Mouse (Mus musculus) liver (tissue): Measurements from ENCODE around the gene Phactr3.

ENCODE experiments used
- DNase-seq: peaks from one replicate; pipeline ENCODE4 v3.0.0-alpha.2; 2020; ENCODE audit warnings: mixed read lengths

Gene Phactr3

GRCm38 (mm10) chr2:178264389-178264788, 145.6 kb downstream of the Phactr3 start:
- peak; percentile 70 for DNase-seq

- no peak for DNase-seq
Observed at GRCm38 (mm10) chr2:178265454-178265853, 146.7 kb downstream of the Phactr3 start.

- no peak for DNase-seq
Observed at GRCm38 (mm10) chr2:178270794-178271193, 152.0 kb downstream of the Phactr3 start.

- no peak for DNase-seq
Observed at GRCm38 (mm10) chr2:178272350-178272749, 153.6 kb downstream of the Phactr3 start.

GRCm38 (mm10) chr2:178274126-178274525, 155.4 kb downstream of the Phactr3 start:
- no peak for DNase-seq

GRCm38 (mm10) chr2:178277206-178277605, 158.4 kb downstream of the Phactr3 start:
- DNase-seq, result peak; percentile 60

- DNase-seq, result no peak
Observed at GRCm38 (mm10) chr2:178281183-178281582, 162.4 kb downstream of the Phactr3 start.

- DNase-seq, result peak; percentile 15
Observed at GRCm38 (mm10) chr2:178287285-178287684, 168.5 kb downstream of the Phactr3 start.

- DNase-seq, result no peak
Observed at GRCm38 (mm10) chr2:178288666-178289065, 169.9 kb downstream of the Phactr3 start.

- no peak for DNase-seq
Observed at GRCm38 (mm10) chr2:178303453-178304187, 184.8 kb downstream of the Phactr3 start.

GRCm38 (mm10) chr2:178304188-178304529, 185.4 kb downstream of the Phactr3 start:
- DNase-seq, result no peak

- no peak for DNase-seq
Observed at GRCm38 (mm10) chr2:178304669-178305068, 185.9 kb downstream of the Phactr3 start.

GRCm38 (mm10) chr2:178313539-178313938, 194.8 kb downstream of the Phactr3 start:
- no peak for DNase-seq

- DNase-seq, result no peak
Observed at GRCm38 (mm10) chr2:178316281-178316680, 197.5 kb downstream of the Phactr3 start.

GRCm38 (mm10) chr2:178319766-178320165, 201.0 kb downstream of the Phactr3 start:
- no peak for DNase-seq

GRCm38 (mm10) chr2:178321271-178321670, 202.5 kb downstream of the Phactr3 start:
- no peak for DNase-seq

GRCm38 (mm10) chr2:178324410-178324809, 205.6 kb downstream of the Phactr3 start:
- DNase-seq, result no peak

GRCm38 (mm10) chr2:178324818-178325217, 206.0 kb downstream of the Phactr3 start:
- no peak for DNase-seq

- DNase-seq, result no peak
Observed at GRCm38 (mm10) chr2:178326067-178326466, 207.3 kb downstream of the Phactr3 start.

- no peak for DNase-seq
Observed at GRCm38 (mm10) chr2:178326750-178327465, 208.1 kb downstream of the Phactr3 start.

GRCm38 (mm10) chr2:178327466-178328040, 208.8 kb downstream of the Phactr3 start:
- peak; percentile 48 for DNase-seq

GRCm38 (mm10) chr2:178329551-178329950, 210.8 kb downstream of the Phactr3 start:
- no peak for DNase-seq

- no peak for DNase-seq
Observed at GRCm38 (mm10) chr2:178329986-178330385, 211.2 kb downstream of the Phactr3 start.

GRCm38 (mm10) chr2:178337878-178338277, 219.1 kb downstream of the Phactr3 start:
- DNase-seq, result no peak
